Mouse (Mus musculus): ENCODE results near the gene Srsf12.

- TF ChIP-seq CTCF (IDR thresholded peaks at IDR 0.05; ENCODE audit: low read depth) (no peak), EP300 (IDR thresholded peaks at IDR 0.05; ENCODE audit: low read depth) (no peak)
These were observed 42.1 kb downstream of the Srsf12 start for GRCm38 (mm10) chr4:33250867-33251266.

Measured in heart, postnatal 0 days (tissue).